Mouse (Mus musculus): ENCODE measurements around the gene Agap1. TPM values are rescaled to one million over a fixed set of nuclear protein-coding genes. Genes with fewer than 3 reads are reported as not detected.

Agap1 gene
- polyA plus RNA-seq, 1 experiment from 2014 or later: 89.6 TPM

GRCm38 (mm10) chr1:89827051-89827450 is 372.4 kb downstream of the Agap1 start:
- Histone ChIP-seq H3K4me2 (ENCODE audit: low read length) (no peak overlapping the region), H3K9me3 (ENCODE audit: control insufficient read depth, low read length) (no peaks in the 10 kb centered on the region), H3K27ac (replicated peaks; ENCODE audit: low read depth, low read length) (no peak overlapping the region), H3K4me3 (replicated peaks; ENCODE audit: low read depth, low read length) (no peak overlapping the region), H3K4me1 (ENCODE audit: control insufficient read depth, insufficient read depth, low read length) (peaks cover 11% of the 10 kb centered on the region), H3K9ac (replicated peaks; ENCODE audit: low read length) (no peak overlapping the region), H3K27me3 (ENCODE audit: control insufficient read depth, insufficient read depth, low read length) (no peaks in the 10 kb centered on the region), H3K36me3 (ENCODE audit: control insufficient read depth, insufficient read depth, low read length) (peaks cover 2% of the 10 kb centered on the region)
- WGBS: 65% methylated on average over 3 of the region's 3 CpGs
- DNase-seq (no peak), ATAC-seq (ENCODE audit: low FRiP score, low TSS enrichment) (no peak)

- Histone ChIP-seq H3K36me3 (ENCODE audit: control insufficient read depth, insufficient read depth, low read length) (peaks cover 29% of the 10 kb centered on the region), H3K27me3 (ENCODE audit: control insufficient read depth, insufficient read depth, low read length) (no peaks in the 10 kb centered on the region), H3K9ac (replicated peaks; ENCODE audit: low read length) (no peak overlapping the region), H3K9me3 (ENCODE audit: control insufficient read depth, low read length) (no peaks in the 10 kb centered on the region), H3K4me2 (ENCODE audit: low read length) (no peak overlapping the region), H3K4me3 (replicated peaks; ENCODE audit: low read depth, low read length) (no peak overlapping the region), H3K27ac (replicated peaks; ENCODE audit: low read depth, low read length) (no peak overlapping the region), H3K4me1 (ENCODE audit: control insufficient read depth, insufficient read depth, low read length) (no peaks in the 10 kb centered on the region)
- 94% methylated on average over 1 of the region's 1 CpGs for WGBS
- DNase-seq: no peak
- ATAC-seq (ENCODE audit: low FRiP score, low TSS enrichment): no peak
Measured at GRCm38 (mm10) chr1:89831095-89831494, 376.5 kb downstream of the Agap1 start.

- WGBS: 72% methylated on average over 9 of the region's 9 CpGs
- DNase-seq: no peak
- no peak overlapping the region for H3K27ac ChIP-seq (replicated peaks; ENCODE audit: low read depth, low read length)
Measured at GRCm38 (mm10) chr1:89844064-89844463, 389.5 kb downstream of the Agap1 start.

DNA sequence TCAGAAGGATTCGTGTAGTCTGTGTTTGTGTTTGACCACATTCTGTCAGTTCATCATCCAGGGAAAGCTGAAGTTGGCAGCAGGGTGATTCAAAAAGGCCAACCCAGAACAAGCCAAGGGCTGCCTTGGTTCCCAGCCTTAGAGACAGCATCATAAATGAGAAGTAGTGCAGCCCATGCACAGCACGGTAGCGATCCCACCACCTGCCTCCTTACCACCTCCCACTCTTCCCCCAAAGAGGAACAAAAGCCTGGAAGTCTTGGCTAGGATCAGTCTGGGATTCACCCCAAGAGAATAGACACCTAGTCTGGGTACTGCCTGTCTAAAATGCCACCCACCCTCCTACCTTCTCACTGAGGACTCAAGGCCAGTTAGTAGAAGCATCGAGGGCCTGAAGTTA is 390.9 kb downstream of the Agap1 start:
- Histone ChIP-seq H3K9ac (replicated peaks; ENCODE audit: low read length) (no peak overlapping the region), H3K9me3 (ENCODE audit: control insufficient read depth, low read length) (no peaks in the 10 kb centered on the region), H3K4me3 (replicated peaks; ENCODE audit: low read depth, low read length) (no peak overlapping the region), H3K4me2 (ENCODE audit: low read length) (no peak overlapping the region), H3K36me3 (ENCODE audit: control insufficient read depth, insufficient read depth, low read length) (peaks cover 31% of the 10 kb centered on the region), H3K27ac (replicated peaks; ENCODE audit: low read depth, low read length) (no peak overlapping the region), H3K4me1 (ENCODE audit: control insufficient read depth, insufficient read depth, low read length) (peaks cover 35% of the 10 kb centered on the region), H3K27me3 (ENCODE audit: control insufficient read depth, insufficient read depth, low read length) (no peaks in the 10 kb centered on the region)
- 86% methylated on average over 4 of the region's 4 CpGs for WGBS
- no peak for ATAC-seq (ENCODE audit: low FRiP score, low TSS enrichment)
- no peak for DNase-seq

More at GRCm38 (mm10) chr1:89844064-89844463, 389.5 kb downstream of the Agap1 start:
- ATAC-seq (ENCODE audit: low FRiP score, low TSS enrichment): no peak
- no peaks in the 10 kb centered on the region for H3K9me3 ChIP-seq (ENCODE audit: control insufficient read depth, low read length)
- no peak overlapping the region for H3K4me3 ChIP-seq (replicated peaks; ENCODE audit: low read depth, low read length)
- H3K36me3 ChIP-seq (ENCODE audit: control insufficient read depth, insufficient read depth, low read length): peaks cover 39% of the 10 kb centered on the region
- H3K27me3 ChIP-seq (ENCODE audit: control insufficient read depth, insufficient read depth, low read length): no peaks in the 10 kb centered on the region
- H3K4me2 ChIP-seq (ENCODE audit: low read length): no peak overlapping the region
- no peak overlapping the region for H3K9ac ChIP-seq (replicated peaks; ENCODE audit: low read length)
- H3K4me1 ChIP-seq (ENCODE audit: control insufficient read depth, insufficient read depth, low read length): peaks cover 23% of the 10 kb centered on the region

- DNase-seq: peak; percentile 41
- H3K4me1 ChIP-seq (ENCODE audit: control insufficient read depth, insufficient read depth, low read length): peaks cover 35% of the 10 kb centered on the region
- 56% methylated on average over 9 of the region's 9 CpGs for WGBS
Measured at GRCm38 (mm10) chr1:89846148-89846547, 391.5 kb downstream of the Agap1 start.

DNA sequence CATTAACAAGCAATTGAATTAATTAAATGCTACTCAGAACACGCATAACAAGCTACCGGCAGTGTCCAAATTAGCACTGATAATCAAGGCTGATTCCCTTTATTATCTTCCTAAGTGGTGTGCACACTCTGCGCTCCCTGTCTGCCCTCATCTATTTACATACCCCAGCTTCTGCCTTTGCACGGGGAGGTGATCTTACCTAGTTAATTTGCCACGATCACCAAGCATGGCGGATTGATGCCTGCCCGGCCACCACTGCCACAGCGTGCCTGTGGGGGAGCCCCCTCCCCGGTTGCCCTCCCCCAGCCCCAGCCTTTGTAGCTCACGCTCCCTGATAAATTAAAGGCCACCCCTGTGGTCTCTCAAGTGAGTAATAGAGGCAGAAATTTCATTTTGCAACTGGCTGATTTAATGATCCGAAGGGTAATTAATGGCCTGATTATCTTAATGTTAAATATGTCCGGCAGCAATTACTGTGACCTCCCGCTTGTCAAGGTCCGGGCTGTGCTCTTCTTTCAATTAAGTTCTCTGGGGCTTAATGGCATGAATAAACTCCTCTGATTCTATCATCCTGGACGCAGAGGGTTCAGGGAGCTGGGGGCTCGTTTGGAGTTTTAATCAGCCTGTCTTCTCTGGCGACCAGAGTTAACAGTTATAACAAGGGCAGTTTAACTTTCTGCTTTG is 393.9 kb downstream of the Agap1 start:
- Histone ChIP-seq H3K4me1 (ENCODE audit: control insufficient read depth, insufficient read depth, low read length) (peaks cover 35% of the 10 kb centered on the region), H3K36me3 (ENCODE audit: control insufficient read depth, insufficient read depth, low read length) (peaks cover 11% of the 10 kb centered on the region), H3K27me3 (ENCODE audit: control insufficient read depth, insufficient read depth, low read length) (no peaks in the 10 kb centered on the region), H3K9ac (replicated peaks; ENCODE audit: low read length) (no peak overlapping the region; the same call in 1 of the 2 replicates), H3K27ac (replicated peaks; ENCODE audit: low read depth, low read length) (peak overlapping the region; percentile 14; the same call in 1 of the 2 replicates), H3K9me3 (ENCODE audit: control insufficient read depth, low read length) (no peaks in the 10 kb centered on the region), H3K4me2 (ENCODE audit: low read length) (0 out of 2 replicates have a peak overlapping the region, but pooled peaks have one; percentile 1), H3K4me3 (replicated peaks; ENCODE audit: low read depth, low read length) (no peak overlapping the region)
- ATAC-seq (ENCODE audit: low FRiP score, low TSS enrichment): peak; percentile 67; the same call in 1 of the 2 replicates
- peak; percentile 55 for DNase-seq
- 22% methylated on average over 17 of the region's 17 CpGs for WGBS

More at GRCm38 (mm10) chr1:89846148-89846547, 391.5 kb downstream of the Agap1 start:
- Histone ChIP-seq H3K9ac (replicated peaks; ENCODE audit: low read length) (no peak overlapping the region), H3K4me3 (replicated peaks; ENCODE audit: low read depth, low read length) (no peak overlapping the region), H3K9me3 (ENCODE audit: control insufficient read depth, low read length) (no peaks in the 10 kb centered on the region), H3K36me3 (ENCODE audit: control insufficient read depth, insufficient read depth, low read length) (peaks cover 31% of the 10 kb centered on the region), H3K4me2 (ENCODE audit: low read length) (no peak overlapping the region), H3K27me3 (ENCODE audit: control insufficient read depth, insufficient read depth, low read length) (no peaks in the 10 kb centered on the region), H3K27ac (replicated peaks; ENCODE audit: low read depth, low read length) (no peak overlapping the region)
- no peak for ATAC-seq (ENCODE audit: low FRiP score, low TSS enrichment)

- no peak overlapping the region for H3K9ac ChIP-seq (replicated peaks; ENCODE audit: low read length)
- peaks cover 35% of the 10 kb centered on the region for H3K4me1 ChIP-seq (ENCODE audit: control insufficient read depth, insufficient read depth, low read length)
- no peak overlapping the region for H3K4me2 ChIP-seq (ENCODE audit: low read length)
- H3K36me3 ChIP-seq (ENCODE audit: control insufficient read depth, insufficient read depth, low read length): peaks cover 4% of the 10 kb centered on the region; the same call in 1 of the 2 replicates
- 62% methylated on average over 23 of the region's 23 CpGs for WGBS
- no peaks in the 10 kb centered on the region for H3K27me3 ChIP-seq (ENCODE audit: control insufficient read depth, insufficient read depth, low read length)
- no peak overlapping the region; the same call in 1 of the 2 replicates for H3K27ac ChIP-seq (replicated peaks; ENCODE audit: low read depth, low read length)
- DNase-seq (no peak), ATAC-seq (ENCODE audit: low FRiP score, low TSS enrichment) (no peak)
- H3K4me3 ChIP-seq (replicated peaks; ENCODE audit: low read depth, low read length): no peak overlapping the region
- H3K9me3 ChIP-seq (ENCODE audit: control insufficient read depth, low read length): no peaks in the 10 kb centered on the region
Measured at GRCm38 (mm10) chr1:89849151-89849860, 394.7 kb downstream of the Agap1 start.

- no peaks in the 10 kb centered on the region for H3K27me3 ChIP-seq (ENCODE audit: control insufficient read depth, insufficient read depth, low read length)
- H3K4me2 ChIP-seq (ENCODE audit: low read length): no peak overlapping the region
- DNase-seq (peak; percentile 57), ATAC-seq (ENCODE audit: low FRiP score, low TSS enrichment) (no peak)
- no peak overlapping the region for H3K9ac ChIP-seq (replicated peaks; ENCODE audit: low read length)
- H3K4me1 ChIP-seq (ENCODE audit: control insufficient read depth, insufficient read depth, low read length): peaks cover 35% of the 10 kb centered on the region
- H3K27ac ChIP-seq (replicated peaks; ENCODE audit: low read depth, low read length): no peak overlapping the region
- H3K9me3 ChIP-seq (ENCODE audit: control insufficient read depth, low read length): no peaks in the 10 kb centered on the region
- H3K4me3 ChIP-seq (replicated peaks; ENCODE audit: low read depth, low read length): no peak overlapping the region
- 63% methylated on average over 7 of the region's 7 CpGs for WGBS
- H3K36me3 ChIP-seq (ENCODE audit: control insufficient read depth, insufficient read depth, low read length): peaks cover under 1% of the 10 kb centered on the region; the same call in 1 of the 2 replicates
Measured at GRCm38 (mm10) chr1:89849861-89850230, 395.2 kb downstream of the Agap1 start.

Data from midbrain, embryonic 14.5 days (tissue).